Mouse (Mus musculus): ENCODE measurements around the gene Nkx1-2.

DNA sequence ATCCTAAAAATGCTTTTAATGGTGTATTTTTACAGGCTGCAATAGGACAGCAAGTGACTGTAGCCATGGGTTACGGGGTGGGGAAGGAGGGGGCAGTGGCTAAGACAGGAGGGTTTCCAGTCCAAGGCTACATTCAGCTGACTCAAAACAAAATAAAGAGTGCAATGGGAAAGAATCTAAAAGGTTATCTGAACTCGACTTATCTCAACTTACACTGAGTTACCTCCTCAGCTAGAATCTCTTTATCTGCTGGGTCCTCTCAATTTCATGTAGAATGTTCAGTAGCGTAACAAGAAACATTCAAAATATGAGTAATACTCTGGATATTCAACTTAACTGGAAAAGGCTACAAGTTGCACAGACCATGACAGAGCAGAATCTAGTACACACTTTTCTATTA, 26.7 kb downstream of the Nkx1-2 start:
- no peak for TF ChIP-seq CTCF (conservative IDR thresholded peaks at IDR 0.05; ENCODE audit: low read length)
- TF ChIP-seq NANOG (IDR thresholded peaks at IDR 0.05; ENCODE audit: borderline replicate concordance, low read length), result no peak
